Mouse (Mus musculus): ENCODE measurements around the gene Gse1.

GRCm38 (mm10) chr8:120230715-120231614 lies 2.7 kb downstream of the Gse1 start:
- TF ChIP-seq CTCF (IDR thresholded peaks at IDR 0.05; ENCODE audit: control insufficient read depth, insufficient read depth, low read length): no peak
- no peak for TF ChIP-seq POLR2A (IDR thresholded peaks at IDR 0.05; ENCODE audit: borderline replicate concordance, control insufficient read depth, low read depth, low read length)
